Mouse (Mus musculus) limb, embryonic 12.5 days (tissue): ENCODE results near the gene Smoc1. TPM values are rescaled to one million over a fixed set of nuclear protein-coding genes. Genes with fewer than 3 reads are reported as not detected.

Experiments
- ATAC-seq: fragments of 200-750 bp; cut with Nextera tagmentation; 2 replicates; pipeline ENCODE4 v1.8.0; 2017; ENCODE audit warnings: low read depth, moderate TSS enrichment; ENCODE audit not compliant: insufficient number of reproducible peaks, insufficient read depth, low FRiP score, low TSS enrichment
- H3K27ac ChIP-seq: fragments of 300-500 bp; sonication (generic); 2 replicates; pipeline ENCODE4 v1.5.1; 2016; ENCODE audit warnings: mild to moderate bottlenecking, moderate library complexity
- H3K27me3 ChIP-seq: fragments of 300-500 bp; sonication (generic); 2 replicates; pipeline ENCODE4 v1.6.1; 2016; ENCODE audit warnings: mild to moderate bottlenecking, moderate library complexity
- H3K36me3 ChIP-seq: fragments of 300-500 bp; sonication (generic); 2 replicates; pipeline ENCODE4 v1.6.1; 2016; ENCODE audit warnings: mild to moderate bottlenecking, moderate library complexity
- H3K4me1 ChIP-seq: fragments of 300-500 bp; sonication (generic); replicated peaks from 2 replicates; pipeline ENCODE4 v1.6.1; 2016
- H3K4me2 ChIP-seq: fragments of 300-500 bp; sonication (generic); 2 replicates; pipeline ENCODE4 v1.6.1; 2016; ENCODE audit warnings: mild to moderate bottlenecking, moderate library complexity
- H3K4me3 ChIP-seq: fragments of 300-500 bp; sonication (generic); replicated peaks from 2 replicates; pipeline ENCODE4 v1.5.1; 2016; ENCODE audit warnings: mild to moderate bottlenecking
- H3K9ac ChIP-seq: fragments of 300-500 bp; sonication (generic); replicated peaks from 2 replicates; pipeline ENCODE4 v1.6.1; 2016; ENCODE audit warnings: mild to moderate bottlenecking, moderate library complexity
- H3K9me3 ChIP-seq: fragments of 300-500 bp; sonication (generic); 2 replicates; pipeline ENCODE4 v1.6.1; 2016; ENCODE audit warnings: mild to moderate bottlenecking, moderate library complexity
- WGBS: fragments of 180-500 bp; shearing (Covaris S2); methylation state at CpG from one replicate; pipeline ENCODE4 v1.1.7; 2016; 5-methylcytosine and 5-hydroxymethylcytosine counted together
- polyA plus RNA-seq: library from polyadenylated mRNA; unstranded; fragments of >200 nt; fragmentation: Nextera tagmentation; extraction: Ambion mirVana; gene quantifications from 2 replicates; pipeline ENCODE4 v1.2.1, GENCODE M21; 2016

The Smoc1 gene
- polyA plus RNA-seq = 11.4 and 13.1 TPM in 2 replicates

- Histone ChIP-seq H3K9ac (peak within 1 kb of the TSS; percentile 63), H3K27me3 (peaks cover 49% of the 10 kb centered on the region), H3K4me1 (peaks cover 39% of the 10 kb centered on the region), H3K4me2 (peak within 1 kb of the TSS; percentile 94), H3K27ac (peak within 1 kb of the TSS; percentile 64), H3K9me3 (no peaks in the 10 kb centered on the region), H3K36me3 (no peaks in the 10 kb centered on the region), H3K4me3 (peak within 1 kb of the TSS; percentile 68)
- ATAC-seq = peak; percentile 70
- whole genome bisulfite sequencing = 5% methylated on average over 32 of the region's 42 CpGs
Observed at GRCm38 (mm10) chr12:81026277-81026994, at the start of gene Smoc1. TSS of gene Smoc1 (plus strand) at chr12:81026808.

GRCm38 (mm10) chr12:80982326-80982725 lies 44.3 kb upstream of the Smoc1 start:
- Histone ChIP-seq H3K4me1 (no peaks in the 10 kb centered on the region), H3K36me3 (no peaks in the 10 kb centered on the region), H3K4me3 (no peak overlapping the region), H3K27me3 (no peaks in the 10 kb centered on the region), H3K9ac (no peak overlapping the region), H3K9me3 (no peaks in the 10 kb centered on the region), H3K27ac (no peak overlapping the region), H3K4me2 (no peak overlapping the region)
- ATAC-seq = no peak
- 2% methylated on average over 7 of the region's 7 CpGs for WGBS

GRCm38 (mm10) chr12:80983695-80984094 lies 42.9 kb upstream of the Smoc1 start:
- Histone ChIP-seq H3K9ac (no peak overlapping the region), H3K4me3 (no peak overlapping the region), H3K4me2 (no peak overlapping the region), H3K4me1 (no peaks in the 10 kb centered on the region), H3K27me3 (no peaks in the 10 kb centered on the region), H3K36me3 (no peaks in the 10 kb centered on the region), H3K9me3 (no peaks in the 10 kb centered on the region), H3K27ac (no peak overlapping the region)
- no peak for ATAC-seq
- WGBS = 77% methylated on average over 9 of the region's 9 CpGs

- 81% methylated on average over 4 of the region's 4 CpGs for WGBS
- Histone ChIP-seq H3K36me3 (no peaks in the 10 kb centered on the region), H3K4me3 (no peak overlapping the region), H3K27me3 (no peaks in the 10 kb centered on the region), H3K9me3 (no peaks in the 10 kb centered on the region), H3K27ac (no peak overlapping the region), H3K4me1 (no peaks in the 10 kb centered on the region), H3K4me2 (no peak overlapping the region), H3K9ac (no peak overlapping the region)
- no peak for ATAC-seq
Observed at GRCm38 (mm10) chr12:80986628-80987027, 40.0 kb upstream of the Smoc1 start.

GRCm38 (mm10) chr12:80988286-80988685 lies 38.3 kb upstream of the Smoc1 start:
- H3K4me1 ChIP-seq = no peaks in the 10 kb centered on the region
- no peaks in the 10 kb centered on the region for H3K36me3 ChIP-seq
- H3K9me3 ChIP-seq = no peaks in the 10 kb centered on the region
- ATAC-seq = no peak
- no peaks in the 10 kb centered on the region for H3K27me3 ChIP-seq
- H3K27ac ChIP-seq = no peak overlapping the region
- WGBS = 85% methylated on average over 3 of the region's 3 CpGs
- no peak overlapping the region for H3K4me3 ChIP-seq
- no peak overlapping the region for H3K9ac ChIP-seq
- H3K4me2 ChIP-seq = no peak overlapping the region

GRCm38 (mm10) chr12:80990901-80991445 lies 35.6 kb upstream of the Smoc1 start:
- Histone ChIP-seq H3K4me3 (no peak overlapping the region), H3K9ac (no peak overlapping the region), H3K36me3 (no peaks in the 10 kb centered on the region), H3K9me3 (peaks cover 6% of the 10 kb centered on the region; the same call in 1 of the 2 replicates), H3K27ac (no peak overlapping the region), H3K4me1 (no peaks in the 10 kb centered on the region), H3K27me3 (no peaks in the 10 kb centered on the region), H3K4me2 (no peak overlapping the region)
- ATAC-seq = no peak
- WGBS = 85% methylated on average over 13 of the region's 13 CpGs

GRCm38 (mm10) chr12:80991806-80992205 lies 34.8 kb upstream of the Smoc1 start:
- Histone ChIP-seq H3K9me3 (peaks cover 7% of the 10 kb centered on the region; the same call in 1 of the 2 replicates), H3K9ac (no peak overlapping the region), H3K36me3 (no peaks in the 10 kb centered on the region), H3K27me3 (no peaks in the 10 kb centered on the region), H3K4me1 (no peaks in the 10 kb centered on the region), H3K4me3 (no peak overlapping the region), H3K4me2 (no peak overlapping the region), H3K27ac (no peak overlapping the region)
- 73% methylated on average over 10 of the region's 10 CpGs for WGBS
- no peak for ATAC-seq

DNA sequence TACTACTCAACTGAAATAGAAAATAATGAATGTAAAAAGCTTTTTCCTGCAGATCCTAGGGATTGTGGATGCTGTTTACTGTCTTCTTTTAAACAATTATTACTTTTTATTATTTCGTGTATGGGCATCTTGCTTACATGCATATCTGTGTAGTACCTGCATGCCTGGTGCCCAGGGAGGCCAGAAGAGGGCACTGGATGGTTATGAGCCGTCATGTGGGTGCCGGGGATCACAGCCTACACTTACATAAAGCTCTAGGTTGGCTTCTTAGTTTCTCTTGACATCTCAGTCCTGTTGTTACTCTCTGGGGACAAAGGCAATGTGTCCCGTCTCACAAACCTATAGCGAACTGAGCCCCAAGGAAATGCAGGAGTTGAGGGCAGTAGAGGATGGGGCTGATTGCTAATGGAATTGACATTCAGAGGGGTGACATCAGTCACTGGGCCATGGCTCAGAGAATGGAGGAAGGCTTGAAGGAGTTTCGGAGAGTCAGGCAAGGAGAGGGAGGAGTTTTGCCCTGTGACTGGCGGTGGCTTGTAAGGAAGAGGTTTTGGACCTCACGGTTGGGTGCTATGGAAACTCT lies 34.0 kb upstream of the Smoc1 start:
- H3K4me3 ChIP-seq = no peak overlapping the region
- H3K4me1 ChIP-seq = peaks cover 2% of the 10 kb centered on the region; the same call in 1 of the 2 replicates
- WGBS = 81% methylated on average over 8 of the region's 8 CpGs
- H3K4me2 ChIP-seq = no peak overlapping the region
- no peak for ATAC-seq
- H3K27ac ChIP-seq = no peak overlapping the region
- H3K36me3 ChIP-seq = no peaks in the 10 kb centered on the region
- no peak overlapping the region for H3K9ac ChIP-seq
- 0 out of 2 replicates have a peak, but pooled peaks cover 2% of the 10 kb centered on the region for H3K27me3 ChIP-seq
- H3K9me3 ChIP-seq = peaks cover 7% of the 10 kb centered on the region; the same call in 1 of the 2 replicates

DNA sequence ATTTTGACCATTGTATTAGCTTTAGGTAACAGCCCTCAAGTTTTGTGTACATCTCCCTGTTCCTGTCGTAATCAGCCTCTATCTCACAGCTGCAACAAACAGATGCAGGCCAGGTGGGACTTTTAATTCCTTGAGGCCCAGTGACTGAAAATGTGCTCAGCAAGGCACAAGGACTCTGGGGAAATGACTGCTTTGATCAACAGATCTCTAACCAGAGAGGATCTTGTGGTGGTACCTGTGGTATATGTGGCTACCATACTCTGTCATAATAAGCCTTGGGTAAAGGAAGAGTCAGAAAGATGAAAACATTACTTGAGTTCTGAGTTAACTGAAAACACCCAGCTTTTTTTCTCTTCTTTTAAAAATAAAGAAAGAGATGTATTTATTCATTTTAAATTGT lies 32.8 kb upstream of the Smoc1 start:
- H3K4me3 ChIP-seq = no peak overlapping the region
- H3K4me2 ChIP-seq = no peak overlapping the region
- peaks cover 8% of the 10 kb centered on the region; the same call in 1 of the 2 replicates for H3K27me3 ChIP-seq
- no peak for ATAC-seq
- H3K36me3 ChIP-seq = no peaks in the 10 kb centered on the region
- peaks cover 8% of the 10 kb centered on the region; the same call in 1 of the 2 replicates for H3K4me1 ChIP-seq
- H3K27ac ChIP-seq = no peak overlapping the region
- H3K9me3 ChIP-seq = peaks cover 7% of the 10 kb centered on the region; the same call in 1 of the 2 replicates
- 48% methylated on average over 1 of the region's 1 CpGs for WGBS
- H3K9ac ChIP-seq = no peak overlapping the region

DNA sequence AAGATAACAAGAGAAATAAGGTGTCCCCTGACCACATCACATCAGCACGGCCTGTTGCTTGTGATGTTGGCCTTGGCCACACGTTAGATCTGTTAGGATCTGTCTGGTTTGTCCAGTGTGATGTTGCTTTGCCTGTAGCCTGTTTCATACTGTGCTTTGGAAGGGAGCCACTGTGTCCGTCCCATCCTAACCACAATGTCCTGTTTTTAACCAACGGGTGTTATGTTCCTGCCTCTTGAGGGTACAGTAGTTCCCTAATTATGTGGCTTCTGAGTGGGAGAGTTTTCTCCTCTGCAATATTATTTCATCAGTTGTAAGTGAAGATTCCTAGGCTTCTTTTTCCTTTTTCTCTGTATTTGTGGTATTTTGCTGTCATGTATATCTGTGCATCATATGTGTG lies 31.3 kb upstream of the Smoc1 start:
- WGBS = 92% methylated on average over 4 of the region's 4 CpGs
- H3K9ac ChIP-seq = no peak overlapping the region
- H3K9me3 ChIP-seq = peaks cover 7% of the 10 kb centered on the region; the same call in 1 of the 2 replicates
- H3K27ac ChIP-seq = no peak overlapping the region
- peaks cover 12% of the 10 kb centered on the region; the same call in 1 of the 2 replicates for H3K4me1 ChIP-seq
- no peak overlapping the region for H3K4me3 ChIP-seq
- H3K27me3 ChIP-seq = peaks cover 16% of the 10 kb centered on the region; the same call in 1 of the 2 replicates
- H3K36me3 ChIP-seq = no peaks in the 10 kb centered on the region
- H3K4me2 ChIP-seq = no peak overlapping the region
- ATAC-seq = no peak

DNA sequence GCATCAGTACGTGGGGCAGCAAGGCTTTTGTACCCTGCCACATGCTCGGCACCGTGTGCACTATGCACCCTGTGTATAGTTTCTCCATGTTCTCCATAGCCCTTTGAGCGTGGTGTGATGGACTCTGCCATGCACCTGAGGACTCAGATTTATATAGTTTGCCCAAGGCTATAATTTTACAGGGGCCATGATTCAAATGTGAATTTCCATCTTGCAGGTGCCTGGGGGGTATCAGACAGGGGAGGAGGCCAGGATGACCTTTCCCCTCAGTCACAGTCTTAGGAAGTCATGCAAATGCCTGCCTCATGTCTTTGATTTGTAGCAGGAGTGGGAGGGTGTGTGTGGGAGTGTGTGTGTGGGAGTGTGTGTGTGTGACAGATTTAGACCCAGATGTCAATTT lies 29.0 kb upstream of the Smoc1 start:
- Histone ChIP-seq H3K36me3 (no peaks in the 10 kb centered on the region), H3K27ac (no peak overlapping the region), H3K4me2 (no peak overlapping the region), H3K27me3 (peaks cover 16% of the 10 kb centered on the region; the same call in 1 of the 2 replicates), H3K9ac (no peak overlapping the region), H3K9me3 (peaks cover 7% of the 10 kb centered on the region; the same call in 1 of the 2 replicates), H3K4me1 (peaks cover 14% of the 10 kb centered on the region), H3K4me3 (no peak overlapping the region)
- ATAC-seq = no peak
- 44% methylated on average over 4 of the region's 4 CpGs for WGBS
